Mouse (Mus musculus) B cell, adult 2 months (primary cell): ENCODE data around the gene Ifrd2.

ENCODE experiments used
- DNase-seq, 2 experiments: peaks; one replicate each; pipeline ENCODE4 v3.0.0; 2022

Gene Ifrd2

GRCm38 (mm10) chr9:107586974-107587832, at the start of gene Ifrd2:
Gene Ifrd2, plus strand, starts transcription at chr9:107587642.
- peak; percentile 96 to 98 for DNase-seq

- no peak for DNase-seq
These were observed 49.2 kb upstream of the Ifrd2 start for GRCm38 (mm10) chr9:107538231-107538630.

- DNase-seq: no peak
These were observed 48.7 kb upstream of the Ifrd2 start for GRCm38 (mm10) chr9:107538711-107539110.

- no peak for DNase-seq
These were observed 47.5 kb upstream of the Ifrd2 start for GRCm38 (mm10) chr9:107539940-107540339.

GRCm38 (mm10) chr9:107540420-107540819, 47.0 kb upstream of the Ifrd2 start:
- no peak for DNase-seq

GRCm38 (mm10) chr9:107541005-107541404, 46.4 kb upstream of the Ifrd2 start:
- DNase-seq: no peak

- peak; percentile 92 to 93 for DNase-seq
These were observed 45.7 kb upstream of the Ifrd2 start, which contains the start of the genes Cyb561d2 and Nprl2 for GRCm38 (mm10) chr9:107541474-107542351. Gene Cyb561d2, minus strand, starts transcription at chr9:107542193. Gene Nprl2, plus strand, starts transcription at chr9:107542226.

GRCm38 (mm10) chr9:107542352-107542686, 45.1 kb upstream of the Ifrd2 start:
- no peak for DNase-seq

GRCm38 (mm10) chr9:107542721-107543120, 44.7 kb upstream of the Ifrd2 start:
- no peak for DNase-seq

GRCm38 (mm10) chr9:107543299-107543698, 44.1 kb upstream of the Ifrd2 start:
- no peak for DNase-seq

GRCm38 (mm10) chr9:107544196-107544700, 43.2 kb upstream of the Ifrd2 start:
- no peak for DNase-seq

- DNase-seq: no peak
These were observed 42.7 kb upstream of the Ifrd2 start for GRCm38 (mm10) chr9:107544729-107545128.

- DNase-seq: no peak
These were observed 42.2 kb upstream of the Ifrd2 start for GRCm38 (mm10) chr9:107545199-107545598.

- peak; percentile 88 for DNase-seq
These were observed 41.8 kb upstream of the Ifrd2 start for GRCm38 (mm10) chr9:107545602-107546001.

GRCm38 (mm10) chr9:107547026-107547425, 40.4 kb upstream of the Ifrd2 start, which contains the start of gene Zmynd10:
Gene Zmynd10, plus strand, starts transcription at chr9:107547298.
- DNase-seq: peak; percentile 80 to 81

GRCm38 (mm10) chr9:107547957-107548356, 39.5 kb upstream of the Ifrd2 start:
- no peak for DNase-seq

- no peak for DNase-seq
These were observed 38.6 kb upstream of the Ifrd2 start for GRCm38 (mm10) chr9:107548820-107549219.

GRCm38 (mm10) chr9:107549297-107550074, 38.0 kb upstream of the Ifrd2 start:
- DNase-seq: no peak

GRCm38 (mm10) chr9:107550491-107551116, 36.8 kb upstream of the Ifrd2 start:
- DNase-seq: no peak

- peak; percentile 79 to 84 for DNase-seq
These were observed 36.1 kb upstream of the Ifrd2 start, which contains the start of gene Rassf1 for GRCm38 (mm10) chr9:107551117-107551889. Gene Rassf1, plus strand, starts transcription at chr9:107551555.

- DNase-seq: no peak
These were observed 35.5 kb upstream of the Ifrd2 start for GRCm38 (mm10) chr9:107551890-107552355.
